Mouse (Mus musculus): ENCODE measurements around the gene Runx3. TPM values are rescaled to one million over a fixed set of nuclear protein-coding genes. Genes with fewer than 3 reads are reported as not detected.
"Not testable (repeated sequence)": the region's sequence is repeated elsewhere in the genome, so short reads cannot be mapped to it uniquely, and the experiment has no call there.

The Runx3 gene
- total RNA-seq, 2 experiments from 2014 or later = not detected

- intact Hi-C loops (cut with DNase I) = no loop called here
- DNase-seq (ENCODE audit: low spot score in 2 of 2) = no peak
These were observed 41.0 kb downstream of the Runx3 start for GRCm38 (mm10) chr4:135161441-135161840.

GRCm38 (mm10) chr4:135165761-135166160 is 45.3 kb downstream of the Runx3 start:
- intact Hi-C loops (cut with DNase I) = loop anchor here (5.0 kb wide), 1 partner anchor 37 kb away; no protein-coding TSS in a partner anchor
- no peak for DNase-seq (ENCODE audit: low spot score in 2 of 2)

- intact Hi-C loops (cut with DNase I) = loop anchor here (5.0 kb wide), 1 partner anchor 36 kb away; no protein-coding TSS in a partner anchor
- peak in 1 of 2 experiments; percentile 22 for DNase-seq (ENCODE audit: low spot score in 2 of 2)
These were observed 46.2 kb downstream of the Runx3 start for GRCm38 (mm10) chr4:135166413-135167225.

GRCm38 (mm10) chr4:135167816-135168527 is 47.5 kb downstream of the Runx3 start:
- intact Hi-C loops (cut with DNase I) = loop anchor here (5.0 kb wide), 1 partner anchor 34 kb away; no protein-coding TSS in a partner anchor
- no peak for DNase-seq (ENCODE audit: low spot score in 2 of 2)

- DNase-seq (ENCODE audit: low spot score in 2 of 2) = no peak
- intact Hi-C loops (cut with DNase I) = loop anchor here (5.0 kb wide), 1 partner anchor 33 kb away; no protein-coding TSS in a partner anchor
These were observed 48.6 kb downstream of the Runx3 start for GRCm38 (mm10) chr4:135169096-135169495.

- intact Hi-C loops (cut with DNase I) = loop anchor here (5.0 kb wide), 1 partner anchor 33 kb away; no protein-coding TSS in a partner anchor
- no peak for DNase-seq (ENCODE audit: low spot score in 2 of 2)
These were observed 49.0 kb downstream of the Runx3 start for GRCm38 (mm10) chr4:135169501-135169900.

- intact Hi-C loops (cut with DNase I) = no loop called here
- DNase-seq (ENCODE audit: low spot score in 2 of 2) = no peak
These were observed 50.9 kb downstream of the Runx3 start for GRCm38 (mm10) chr4:135171304-135171875.

- no peak for DNase-seq (ENCODE audit: low spot score in 2 of 2)
- intact Hi-C loops (cut with DNase I) = no loop called here
These were observed 55.1 kb downstream of the Runx3 start for GRCm38 (mm10) chr4:135175406-135176120.

GRCm38 (mm10) chr4:135177568-135177967 is 57.1 kb downstream of the Runx3 start:
- intact Hi-C loops (cut with DNase I) = no loop called here
- DNase-seq (ENCODE audit: low spot score in 2 of 2) = no peak

GRCm38 (mm10) chr4:135179077-135179481 is 58.6 kb downstream of the Runx3 start:
- intact Hi-C loops (cut with DNase I) = no loop called here
- DNase-seq (ENCODE audit: low spot score in 2 of 2) = peak in 1 of 2 experiments; percentile 26

- intact Hi-C loops (cut with DNase I) = no loop called here
- no peak for DNase-seq (ENCODE audit: low spot score in 2 of 2)
These were observed 61.4 kb downstream of the Runx3 start for GRCm38 (mm10) chr4:135181819-135182218.

- DNase-seq (ENCODE audit: low spot score in 2 of 2); intact Hi-C loops (cut with DNase I): not testable (repeated sequence)
These were observed 63.8 kb downstream of the Runx3 start for GRCm38 (mm10) chr4:135184277-135184676.

GRCm38 (mm10) chr4:135189452-135190008 is 69.1 kb downstream of the Runx3 start:
- DNase-seq (ENCODE audit: low spot score in 2 of 2) = no peak
- intact Hi-C loops (cut with DNase I) = no loop called here

GRCm38 (mm10) chr4:135190364-135190763 is 69.9 kb downstream of the Runx3 start:
- intact Hi-C loops (cut with DNase I) = no loop called here
- no peak for DNase-seq (ENCODE audit: low spot score in 2 of 2)

- intact Hi-C loops (cut with DNase I) = no loop called here
- DNase-seq (ENCODE audit: low spot score in 2 of 2) = no peak
These were observed 70.7 kb downstream of the Runx3 start for GRCm38 (mm10) chr4:135191185-135191584.

- intact Hi-C loops (cut with DNase I) = no loop called here
- DNase-seq (ENCODE audit: low spot score in 2 of 2) = no peak
These were observed 71.2 kb downstream of the Runx3 start for GRCm38 (mm10) chr4:135191604-135192003.

- intact Hi-C loops (cut with DNase I) = no loop called here
These were observed 72.4 kb downstream of the Runx3 start for GRCm38 (mm10) chr4:135192841-135193240.

GRCm38 (mm10) chr4:135197857-135198256 is 77.4 kb downstream of the Runx3 start:
- intact Hi-C loops (cut with DNase I) = no loop called here
- peak in 1 of 2 experiments; percentile 30 for DNase-seq (ENCODE audit: low spot score in 2 of 2)

More at GRCm38 (mm10) chr4:135192841-135193240, 72.4 kb downstream of the Runx3 start:
- DNase-seq (ENCODE audit: low spot score in 2 of 2) = no peak

- intact Hi-C loops (cut with DNase I) = loop anchor here (5.0 kb wide), 1 partner anchor 34 kb away; no protein-coding TSS in a partner anchor
These were observed 81.3 kb downstream of the Runx3 start for GRCm38 (mm10) chr4:135201771-135202170.

More at GRCm38 (mm10) chr4:135201771-135202170, 81.3 kb downstream of the Runx3 start:
- no peak for DNase-seq (ENCODE audit: low spot score in 2 of 2)
